Mouse (Mus musculus): ENCODE results near the gene Dchs2. TPM values are rescaled to one million over a fixed set of nuclear protein-coding genes. Genes with fewer than 3 reads are reported as not detected.

Dchs2 gene
- total RNA-seq, 2 experiments from 2014 or later = 1.0 to 1.3 TPM

DNA sequence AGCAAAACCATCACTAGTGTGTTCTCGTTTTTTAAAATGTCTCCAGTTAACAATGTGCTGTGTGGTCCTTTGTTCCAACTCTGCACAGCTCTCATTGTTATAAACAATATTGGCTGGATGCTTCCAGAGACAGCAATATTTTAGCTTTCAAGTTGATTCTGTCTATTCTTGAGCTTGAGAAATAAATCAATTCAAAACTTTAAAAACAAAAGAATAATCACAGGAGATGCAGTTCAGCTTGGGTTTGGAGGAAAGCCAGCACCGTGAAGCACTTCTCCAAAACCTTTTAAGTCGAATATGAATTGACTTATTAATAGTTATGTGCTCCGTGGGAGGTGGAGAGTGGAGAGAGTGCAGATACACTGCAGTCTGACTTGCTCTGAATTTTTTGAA, 20.3 kb downstream of the Dchs2 start:
- intact Hi-C loops (cut with DNase I) = no loop called here
- no peak for DNase-seq

DNA sequence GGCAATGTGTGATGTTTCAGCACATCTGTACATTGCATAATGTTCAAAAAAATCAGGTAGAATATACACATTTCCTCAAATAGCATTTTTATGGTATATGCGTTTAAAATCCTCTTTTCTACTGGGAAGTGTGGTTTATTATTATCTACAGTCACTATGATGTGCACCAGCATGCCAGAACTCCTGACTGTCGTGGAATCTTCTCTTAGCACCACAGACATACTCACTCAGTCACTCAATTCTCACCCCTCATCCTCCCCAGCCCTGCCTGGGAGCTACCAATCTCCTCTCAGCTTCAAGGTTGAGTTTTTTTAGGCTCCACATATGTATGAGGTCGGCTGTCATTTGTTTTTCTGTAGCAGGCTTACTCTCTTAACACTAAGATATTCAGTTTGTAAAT, 20.8 kb downstream of the Dchs2 start:
- intact Hi-C loops (cut with DNase I) = no loop called here
- no peak for DNase-seq

DNA sequence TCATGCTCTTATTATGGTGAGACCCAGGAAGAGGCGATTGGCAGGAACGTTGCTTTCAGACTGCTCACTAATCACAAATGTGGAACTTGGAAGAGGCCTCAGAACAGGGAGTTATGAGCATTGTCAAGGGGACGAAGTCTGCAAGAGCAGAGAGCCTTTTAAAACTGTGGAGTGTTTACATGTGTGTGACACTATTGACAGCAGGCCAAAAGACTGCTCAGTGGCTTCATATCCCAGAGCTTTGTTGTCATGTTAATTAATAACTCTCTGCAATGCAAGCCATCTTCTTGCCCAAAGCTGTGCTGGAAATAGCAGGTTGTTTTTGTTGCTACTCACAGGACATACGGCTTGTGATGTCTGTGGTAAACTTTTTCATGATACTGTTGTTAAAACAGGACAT, 27.9 kb downstream of the Dchs2 start:
- intact Hi-C loops (cut with DNase I) = no loop called here
- peak in 1 of 2 experiments; percentile 26 for DNase-seq

DNA sequence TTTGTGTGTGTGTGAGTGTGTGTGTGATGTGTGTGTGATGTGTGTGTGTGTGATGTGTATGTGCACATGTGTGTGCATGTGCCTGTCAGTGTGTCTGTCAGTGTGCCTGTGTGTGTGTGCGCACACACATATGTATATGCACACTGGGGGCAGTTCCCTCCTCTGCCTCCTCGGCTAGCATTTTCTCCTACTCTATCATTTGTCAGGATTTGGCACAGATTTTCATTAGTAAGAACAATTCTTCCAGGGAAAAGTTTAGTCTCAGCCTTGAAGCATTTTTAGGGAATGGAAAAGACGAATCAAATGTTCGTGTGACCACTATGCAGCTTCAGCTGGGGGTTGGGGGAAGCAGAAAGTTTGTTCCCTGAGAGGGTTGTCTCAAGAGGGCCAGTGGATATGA, 28.4 kb downstream of the Dchs2 start:
- intact Hi-C loops (cut with DNase I) = no loop called here
- DNase-seq = no peak

DNA sequence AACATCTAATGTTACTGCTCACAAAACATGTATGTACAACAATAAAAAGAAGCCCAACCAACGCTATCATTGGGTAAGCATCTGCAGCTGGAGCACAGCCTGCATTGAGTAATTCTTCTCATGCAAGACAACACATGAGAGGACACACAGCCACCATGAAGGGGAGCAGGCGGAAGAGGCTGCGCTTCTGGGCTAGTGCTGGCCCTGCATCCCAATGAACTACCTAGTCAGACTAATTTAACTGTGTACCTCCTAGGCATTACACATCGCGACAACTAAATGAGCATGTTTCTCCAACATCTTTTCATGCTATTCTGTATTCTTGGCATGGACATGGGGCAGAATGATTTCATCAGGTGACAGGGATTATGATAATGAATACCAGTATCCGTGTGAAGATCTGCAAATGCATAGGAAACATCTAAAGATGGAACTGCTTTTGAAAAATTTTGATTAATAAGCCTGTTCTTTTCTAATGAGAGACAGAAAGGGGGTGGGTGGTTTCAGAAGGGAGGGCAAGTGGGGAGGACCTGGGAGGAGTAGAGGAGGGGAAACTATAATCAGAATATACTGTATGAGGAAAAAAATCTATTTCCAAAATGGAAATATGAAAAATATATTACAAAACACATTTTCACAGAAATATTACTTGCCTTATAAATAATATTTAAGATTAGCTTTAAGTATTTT, 33.9 kb downstream of the Dchs2 start:
- DNase-seq = no peak
- intact Hi-C loops (cut with DNase I) = no loop called here

DNA sequence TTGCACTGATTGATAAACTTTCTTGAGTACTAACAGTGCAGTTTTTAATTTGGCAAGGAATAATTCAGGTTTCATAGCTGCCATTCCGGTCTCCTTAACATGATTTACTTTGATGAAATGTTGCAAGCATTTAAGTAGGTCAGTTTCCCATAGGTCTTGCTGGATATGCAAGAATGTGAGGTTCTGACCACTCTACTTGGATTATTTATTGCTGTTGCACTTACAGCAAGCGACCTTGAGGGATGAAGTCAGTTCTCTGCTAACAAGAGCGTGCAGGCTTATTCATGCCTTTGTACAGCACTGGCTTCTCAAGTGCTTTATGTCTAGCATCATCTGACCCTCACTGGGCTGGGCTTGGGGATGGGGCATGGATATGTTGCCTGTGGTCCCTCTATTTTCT, 35.9 kb downstream of the Dchs2 start:
- DNase-seq = no peak
- intact Hi-C loops (cut with DNase I) = no loop called here

DNA sequence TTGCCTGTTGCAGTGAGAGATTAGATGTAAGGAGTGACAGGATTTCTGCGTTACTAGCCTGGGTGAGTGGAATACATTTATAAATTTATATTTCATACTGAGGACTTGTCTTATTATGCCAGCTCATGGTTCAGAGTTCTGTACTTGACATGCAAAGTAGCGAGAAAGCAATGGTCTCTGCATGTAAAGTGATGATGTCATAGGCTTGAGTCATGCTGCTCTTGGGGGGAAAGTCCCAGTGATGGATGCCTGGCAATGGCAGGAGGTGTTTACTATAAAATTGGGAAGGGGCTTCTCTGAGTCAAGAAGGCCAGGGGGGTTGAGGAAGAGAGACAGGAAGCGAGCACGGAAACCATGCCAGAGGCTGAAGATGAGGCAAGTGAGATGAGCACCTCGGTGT, 57.8 kb downstream of the Dchs2 start:
- DNase-seq = no peak
- intact Hi-C loops (cut with DNase I) = no loop called here

DNA sequence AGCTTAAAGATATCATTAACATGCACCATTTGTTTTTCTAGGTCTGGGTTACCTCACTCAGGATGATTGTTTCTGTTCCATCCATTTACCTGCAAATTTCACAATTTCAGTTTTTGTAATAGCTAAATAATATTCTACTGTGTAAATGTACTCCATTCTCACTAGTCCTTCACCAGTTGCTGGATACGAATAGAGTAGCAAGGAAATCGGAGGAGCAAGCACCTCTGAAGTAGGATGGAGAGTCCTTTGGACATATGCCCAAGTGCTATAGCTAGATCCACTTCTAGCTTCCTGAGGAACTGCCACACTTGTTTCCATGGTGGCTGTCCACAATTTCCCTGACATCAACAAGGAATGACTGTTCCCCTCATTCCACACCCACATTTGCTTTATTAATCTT, 63.5 kb downstream of the Dchs2 start:
- intact Hi-C loops (cut with DNase I) = no loop called here
- DNase-seq = no peak

DNA sequence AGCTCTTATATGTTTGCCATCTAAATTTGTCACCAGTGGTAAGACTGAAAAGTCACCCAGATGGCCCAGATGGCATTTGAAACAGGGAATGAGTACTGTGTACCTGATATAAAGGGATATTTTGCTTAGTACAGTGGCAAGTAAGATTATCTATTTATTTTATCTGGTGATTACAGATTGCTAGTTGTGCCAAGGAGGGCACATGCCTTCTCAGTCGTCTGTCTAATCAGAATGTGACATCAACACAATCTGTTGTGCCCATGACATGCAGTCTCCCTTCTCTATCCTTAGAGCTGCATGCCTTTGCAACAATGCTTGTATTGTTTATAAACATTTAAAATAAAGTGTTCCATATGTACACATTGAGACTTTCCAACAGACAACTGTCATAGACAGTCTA, 64.7 kb downstream of the Dchs2 start:
- DNase-seq = no peak
- intact Hi-C loops (cut with DNase I) = no loop called here

DNA sequence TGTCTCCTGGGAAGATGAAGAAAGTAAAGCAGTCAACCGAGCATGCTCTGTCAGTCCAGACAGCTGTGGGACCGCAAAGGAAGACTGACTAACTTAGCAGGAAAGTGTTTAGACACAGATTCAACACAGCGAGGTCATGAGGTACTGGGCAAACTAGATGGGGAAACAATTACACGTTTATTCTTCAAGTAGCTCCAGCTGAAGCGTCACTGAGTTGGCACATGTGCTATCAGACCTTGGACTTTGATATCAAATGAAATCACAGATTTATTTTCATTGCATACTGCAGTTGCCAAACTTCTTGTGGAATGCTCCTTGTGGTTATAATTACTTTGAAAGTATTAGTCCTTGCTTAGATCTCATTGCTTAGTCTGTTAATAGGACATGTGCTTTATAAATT, 67.2 kb downstream of the Dchs2 start:
- DNase-seq = no peak
- intact Hi-C loops (cut with DNase I) = no loop called here

DNA sequence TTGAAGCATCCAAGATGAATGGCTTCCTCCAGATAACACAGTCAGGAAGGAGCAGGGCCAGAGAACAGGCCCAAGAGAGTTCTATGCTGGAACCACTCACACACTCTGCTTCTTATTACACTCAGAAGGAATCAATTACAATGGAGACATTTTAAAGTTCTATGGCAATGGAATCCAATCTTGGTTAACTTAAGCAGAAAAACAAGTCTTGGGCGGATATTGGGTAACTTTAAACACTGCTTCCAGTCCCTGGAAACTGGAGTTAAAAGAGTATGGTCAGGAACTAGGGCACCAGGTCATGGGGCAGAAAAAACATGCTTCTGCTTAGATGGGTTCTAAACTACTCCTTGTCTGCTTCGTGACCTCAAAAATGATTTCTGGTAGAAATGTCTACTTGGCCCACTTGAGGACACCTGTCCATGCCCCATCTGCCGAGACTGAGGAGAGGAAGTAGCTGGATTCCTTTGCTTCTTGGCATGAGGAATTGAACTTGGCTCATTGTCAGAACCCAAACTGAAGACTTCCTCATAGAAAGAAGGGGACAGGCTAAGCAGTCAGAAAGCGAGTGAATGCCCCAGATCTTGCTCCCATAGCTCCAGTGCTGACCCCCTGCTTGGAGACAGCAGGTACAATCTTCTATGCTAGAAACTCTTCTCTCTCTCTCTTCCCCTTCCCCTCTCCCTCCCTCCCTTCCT, 73.7 kb downstream of the Dchs2 start:
- intact Hi-C loops (cut with DNase I) = no loop called here
- DNase-seq = no peak

DNA sequence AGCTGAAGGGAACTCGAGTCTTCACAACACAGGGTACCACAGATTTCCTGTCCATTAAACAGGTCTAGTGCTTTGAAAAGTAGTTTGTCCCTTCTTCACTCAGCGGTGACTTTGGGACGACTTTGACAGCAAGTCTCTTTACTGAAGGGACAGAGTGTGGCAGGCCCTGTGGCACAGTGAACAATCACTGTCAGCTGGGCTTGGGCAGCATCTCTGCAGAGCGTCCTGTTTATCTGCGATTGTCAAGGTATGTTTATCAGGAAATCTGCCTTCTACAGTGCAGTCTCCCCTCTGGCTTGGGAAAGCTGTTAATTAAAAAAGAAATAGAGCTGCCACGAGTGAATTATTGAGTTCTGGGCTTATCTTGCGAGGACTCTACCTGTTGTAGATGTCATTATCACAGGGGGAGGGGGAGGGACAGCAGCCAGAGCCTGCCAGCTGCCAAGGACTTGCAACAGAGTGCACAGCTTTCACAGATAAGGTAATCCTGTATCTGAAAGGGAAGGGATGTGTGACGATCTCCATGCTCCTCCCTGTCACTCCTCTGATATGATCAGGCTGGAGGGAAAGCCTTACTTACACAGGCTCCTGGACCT, 77.4 kb downstream of the Dchs2 start:
- DNase-seq = no peak
- intact Hi-C loops (cut with DNase I) = no loop called here

DNA sequence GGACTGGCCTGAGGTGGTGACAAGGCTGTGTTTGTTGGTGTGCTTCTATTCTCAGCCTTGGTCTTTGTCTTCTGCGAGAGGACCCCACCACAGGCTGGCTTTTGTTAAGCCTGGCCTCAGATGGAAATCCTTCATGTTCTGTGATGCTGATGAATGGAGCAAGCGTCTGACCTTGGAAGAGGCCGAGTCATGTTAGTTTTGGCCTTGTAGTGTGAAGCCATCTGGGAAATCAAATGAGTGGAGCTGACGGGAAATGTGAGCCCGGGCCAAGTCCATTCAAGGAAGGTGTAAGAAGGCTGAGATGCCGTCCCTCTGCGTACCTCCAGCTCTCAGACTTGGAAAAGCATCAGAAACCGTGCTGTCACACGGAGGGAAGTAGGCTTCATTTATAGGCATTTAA, 81.9 kb downstream of the Dchs2 start:
- intact Hi-C loops (cut with DNase I) = no loop called here
- peak; percentile 18 to 47 for DNase-seq

DNA sequence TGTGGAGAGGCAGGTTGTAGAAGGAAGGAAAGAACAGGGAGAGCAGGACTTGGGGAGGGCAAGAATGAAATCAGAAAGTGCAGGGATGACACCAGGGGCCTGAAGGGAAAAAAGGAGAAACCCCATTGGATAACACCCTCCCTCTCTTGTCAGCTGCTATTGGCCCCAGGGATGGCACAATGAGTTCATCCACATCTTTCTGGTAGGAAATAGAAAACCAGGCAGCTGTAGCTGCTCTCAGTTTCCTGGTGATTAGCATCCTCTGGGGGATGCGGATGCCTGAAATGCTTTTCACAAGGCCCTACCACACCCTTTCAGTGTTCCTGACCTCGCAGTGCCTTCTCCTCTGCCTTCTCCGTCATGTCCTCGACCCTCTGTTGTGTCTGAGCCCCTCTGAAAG, 82.5 kb downstream of the Dchs2 start:
- DNase-seq = peak; percentile 11 to 48
- intact Hi-C loops (cut with DNase I) = no loop called here

DNA sequence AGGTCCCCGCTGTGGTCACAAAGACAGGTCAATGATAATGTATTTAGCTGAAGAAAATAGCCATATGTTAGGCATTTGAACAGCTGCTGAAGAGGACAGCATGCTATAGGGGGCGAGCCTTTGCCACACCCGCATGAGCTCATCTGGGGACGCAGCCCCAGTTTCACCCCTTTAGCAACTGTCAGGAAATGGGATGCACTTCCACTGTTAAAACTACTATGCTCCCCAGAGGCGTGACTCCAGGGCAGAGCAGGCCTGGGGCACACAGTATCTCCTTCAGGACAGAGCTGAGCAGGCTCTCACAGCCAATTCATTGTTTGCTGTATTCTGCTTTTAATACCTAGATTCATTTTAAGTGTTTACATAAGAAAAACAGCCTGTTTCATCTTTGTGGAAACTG, 84.2 kb downstream of the Dchs2 start:
- intact Hi-C loops (cut with DNase I) = no loop called here
- DNase-seq = no peak

DNA sequence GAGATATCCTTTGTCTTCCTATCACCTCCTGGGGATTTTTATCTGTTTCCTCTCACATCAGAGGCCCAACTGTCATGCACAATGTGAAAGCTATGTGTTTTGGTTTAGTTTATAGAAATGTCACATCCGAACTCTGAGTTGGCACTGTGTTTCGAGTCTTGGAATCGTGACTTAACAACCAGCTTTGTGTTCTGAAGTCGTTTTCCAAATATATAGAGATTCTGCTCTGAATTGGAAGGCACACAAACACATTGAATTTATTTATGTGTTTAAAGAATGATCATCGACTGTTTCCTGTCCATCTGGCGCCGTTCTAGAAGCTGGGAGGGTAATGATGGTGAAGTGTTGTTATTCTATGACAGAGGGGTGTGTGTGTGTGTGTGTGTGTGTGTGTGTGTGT, 84.8 kb downstream of the Dchs2 start:
- DNase-seq = no peak
- intact Hi-C loops (cut with DNase I) = no loop called here

DNA sequence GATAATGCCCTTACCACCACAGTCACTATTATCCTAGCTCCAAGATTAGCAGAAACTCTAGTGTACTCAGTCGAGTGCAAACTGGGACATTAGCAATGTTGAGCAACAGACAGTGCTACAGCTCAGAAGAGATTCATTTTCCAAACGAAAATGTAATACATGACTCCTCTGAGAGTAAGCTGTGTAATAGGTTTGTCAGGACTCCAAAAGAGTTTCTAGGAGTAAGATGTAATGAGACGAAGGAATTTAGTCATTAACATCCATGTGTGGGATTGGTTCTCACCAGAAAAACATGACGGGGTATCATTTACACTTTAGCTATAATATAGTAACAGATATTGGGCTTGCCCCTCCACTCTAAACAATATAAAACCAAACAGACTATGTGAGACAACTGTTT, 90.3 kb downstream of the Dchs2 start:
- intact Hi-C loops (cut with DNase I) = no loop called here
- no peak for DNase-seq

DNA sequence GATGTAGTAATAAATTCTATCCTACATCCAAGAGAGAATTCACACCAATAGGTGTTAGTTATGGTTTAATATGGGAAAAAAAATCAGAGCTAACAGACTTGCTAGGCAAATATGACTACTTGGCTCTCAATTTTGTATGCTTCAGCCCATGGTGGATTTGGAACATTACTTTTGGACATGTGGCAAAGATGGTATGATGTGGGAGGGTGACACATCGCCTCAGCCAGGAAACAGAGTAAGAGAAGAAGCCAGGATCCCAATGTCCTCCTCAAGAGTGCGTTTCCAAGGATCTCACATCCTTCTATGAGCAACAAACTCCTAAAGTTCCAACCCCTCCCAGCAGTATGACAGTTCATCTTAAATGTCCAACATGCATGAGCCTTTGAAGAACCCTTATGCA, 92.4 kb downstream of the Dchs2 start:
- DNase-seq = no peak
- intact Hi-C loops (cut with DNase I) = no loop called here

DNA sequence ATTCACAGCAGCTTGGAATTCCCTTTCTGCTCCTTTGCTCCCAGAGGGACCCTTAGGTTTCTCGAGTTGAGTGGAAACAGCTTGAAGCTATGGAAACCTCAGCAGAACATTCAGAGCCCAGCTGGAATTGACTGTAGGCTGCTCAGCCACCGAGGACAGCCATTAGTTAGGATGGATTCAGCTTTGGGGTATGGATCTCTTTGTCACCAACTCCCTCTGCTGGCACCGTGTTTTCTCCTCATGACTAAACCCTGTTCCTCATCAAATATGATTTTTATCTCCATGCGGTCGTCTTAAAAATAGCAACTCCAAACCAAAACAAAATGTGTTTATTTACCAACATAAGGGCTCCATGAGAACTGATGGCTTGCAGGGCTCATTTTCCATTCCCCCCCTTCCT, 94.4 kb downstream of the Dchs2 start:
- intact Hi-C loops (cut with DNase I) = loop anchor here (1.0 kb wide), 1 partner anchor 112 kb away; no protein-coding TSS in a partner anchor
- no peak for DNase-seq

DNA sequence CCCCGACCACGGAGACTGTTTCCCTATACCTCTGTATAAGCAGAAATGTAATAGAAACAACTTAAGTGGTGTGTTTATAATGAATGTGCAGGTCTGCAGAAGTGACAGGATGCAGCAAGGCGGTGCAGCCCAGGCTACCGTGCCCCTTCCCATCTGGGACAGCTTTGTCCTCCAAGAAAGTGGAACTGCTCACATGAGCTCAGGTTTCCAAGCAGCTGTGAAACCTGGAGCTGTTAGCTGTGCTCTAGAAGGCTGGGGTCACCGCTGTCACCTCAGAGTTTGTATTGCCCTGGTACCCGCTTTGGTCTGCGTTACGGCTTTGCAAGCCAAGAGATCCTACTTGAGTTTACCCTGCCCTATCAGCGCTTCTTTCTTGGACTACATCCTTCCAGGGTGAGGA, 100.6 kb downstream of the Dchs2 start:
- DNase-seq = no peak
- intact Hi-C loops (cut with DNase I) = no loop called here

DNA sequence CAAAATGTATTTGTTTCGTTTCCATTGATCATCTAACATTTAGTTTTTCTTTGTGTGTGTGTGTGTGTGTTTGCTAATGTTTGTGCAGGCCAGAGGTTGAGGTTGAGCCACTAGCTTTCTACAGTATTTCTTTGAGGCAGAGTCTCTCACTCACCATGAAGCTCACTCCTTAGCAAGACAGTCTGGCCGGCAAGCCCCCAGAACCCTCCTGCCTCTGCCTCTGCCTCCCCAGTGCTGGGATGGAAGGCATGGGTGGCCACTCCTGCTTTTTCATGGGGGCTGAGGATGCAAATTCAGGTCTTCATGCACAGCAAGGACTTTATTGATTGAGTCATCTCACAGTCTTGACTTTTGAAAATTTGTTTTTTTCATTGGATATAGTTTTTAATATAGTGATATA, 102.6 kb downstream of the Dchs2 start:
- DNase-seq = no peak

DNA sequence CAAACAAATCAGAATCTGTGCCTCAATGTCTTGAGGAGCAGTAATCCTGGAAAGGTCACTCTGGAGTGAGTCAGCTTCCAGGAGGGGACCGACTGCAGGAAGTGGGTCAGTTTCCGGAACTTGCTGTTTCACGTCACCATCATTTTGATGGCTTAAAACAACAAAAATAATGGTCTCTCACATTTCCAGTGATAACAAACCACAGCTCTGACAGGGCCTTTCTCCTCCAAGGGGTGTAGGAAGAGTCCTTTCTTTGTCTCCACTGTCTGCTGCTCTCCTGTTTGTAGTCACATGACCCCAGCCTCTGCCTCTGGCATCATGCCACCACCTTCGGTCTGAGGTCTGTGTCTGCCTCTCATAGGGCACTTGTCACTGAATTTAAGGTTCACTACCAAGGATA, 106.7 kb downstream of the Dchs2 start:
- no peak for DNase-seq
- intact Hi-C loops (cut with DNase I) = no loop called here

More for the DNA sequence above, 102.6 kb downstream of the Dchs2 start:
- intact Hi-C loops (cut with DNase I) = no loop called here
